Mouse (Mus musculus) right cerebral cortex, postnatal 14 days (tissue): ENCODE measurements around the gene 2610301B20Rik.
"Not testable (repeated sequence)": the region's sequence is repeated elsewhere in the genome, so short reads cannot be mapped to it uniquely, and the experiment has no call there.

ENCODE experiments used
- DNase-seq: peaks from one replicate; pipeline ENCODE4 v3.0.0; 2022

2610301B20Rik gene

GRCm38 (mm10) chr4:10911417-10911816 lies 37.1 kb downstream of the 2610301B20Rik start:
- not testable (repeated sequence) for DNase-seq

- DNase-seq = no peak
Observed at GRCm38 (mm10) chr4:10911909-10912478, 37.7 kb downstream of the 2610301B20Rik start.

- DNase-seq = peak; percentile 92
Observed at GRCm38 (mm10) chr4:10912611-10913301, 38.5 kb downstream of the 2610301B20Rik start.

- no peak for DNase-seq
Observed at GRCm38 (mm10) chr4:10913409-10913808, 39.1 kb downstream of the 2610301B20Rik start.

GRCm38 (mm10) chr4:10914766-10915165 lies 40.5 kb downstream of the 2610301B20Rik start:
- DNase-seq = no peak

- DNase-seq = no peak
Observed at GRCm38 (mm10) chr4:10915271-10915670, 41.0 kb downstream of the 2610301B20Rik start.

GRCm38 (mm10) chr4:10918402-10918801 lies 44.1 kb downstream of the 2610301B20Rik start:
- DNase-seq = no peak

- no peak for DNase-seq
Observed at GRCm38 (mm10) chr4:10919097-10919496, 44.8 kb downstream of the 2610301B20Rik start.

- DNase-seq = no peak
Observed at GRCm38 (mm10) chr4:10919530-10919929, 45.2 kb downstream of the 2610301B20Rik start.

- no peak for DNase-seq
Observed at GRCm38 (mm10) chr4:10919987-10920386, 45.7 kb downstream of the 2610301B20Rik start.

GRCm38 (mm10) chr4:10920622-10921021 lies 46.3 kb downstream of the 2610301B20Rik start:
- no peak for DNase-seq

GRCm38 (mm10) chr4:10923180-10923579 lies 48.9 kb downstream of the 2610301B20Rik start:
- peak; percentile 80 for DNase-seq

GRCm38 (mm10) chr4:10924140-10924539 lies 49.8 kb downstream of the 2610301B20Rik start:
- no peak for DNase-seq

GRCm38 (mm10) chr4:10924541-10924940 lies 50.2 kb downstream of the 2610301B20Rik start:
- DNase-seq = no peak

- no peak for DNase-seq
Observed at GRCm38 (mm10) chr4:10926416-10926815, 52.1 kb downstream of the 2610301B20Rik start.

- no peak for DNase-seq
Observed at GRCm38 (mm10) chr4:10928158-10928557, 53.9 kb downstream of the 2610301B20Rik start.

GRCm38 (mm10) chr4:10929726-10930125 lies 55.4 kb downstream of the 2610301B20Rik start:
- DNase-seq = no peak

- no peak for DNase-seq
Observed at GRCm38 (mm10) chr4:10931040-10931439, 56.7 kb downstream of the 2610301B20Rik start.

- DNase-seq = no peak
Observed at GRCm38 (mm10) chr4:10932091-10932745, 57.9 kb downstream of the 2610301B20Rik start.

- no peak for DNase-seq
Observed at GRCm38 (mm10) chr4:10932782-10933181, 58.5 kb downstream of the 2610301B20Rik start.

- DNase-seq = no peak
Observed at GRCm38 (mm10) chr4:10936766-10937165, 62.5 kb downstream of the 2610301B20Rik start.
